Mouse (Mus musculus) layer of hippocampus, adult 8-10 months (tissue): ENCODE results near the gene Lipn. TPM values are rescaled to one million over a fixed set of nuclear protein-coding genes. Genes with fewer than 3 reads are reported as not detected.

Source experiments
- microRNA-seq, 2 experiments: library from miRNA; unstranded; fragments of <30 nt; microRNA quantifications; one replicate each; pipeline ENCODE4 v1.2.0; 2022
- total RNA-seq, 4 experiments: library from RNA; stranded (reverse); gene quantifications; 2 replicates each; pipeline ENCODE4 v1.2.4; 2022

The Lipn gene
- total RNA-seq, 4 experiments from 2014 or later = not detected

Small RNA genes within 50 kb of the gene (microRNA-seq; reads per million reads assigned to microRNA genes)
- gene Gm23334 = 0 reads per million in 2 experiments

Other genes starting within 250 kb of the Lipn start
- gene Lipf, start 106.2 kb upstream of the Lipn start, total RNA-seq = not detected
- not detected for gene Lipk, start 59.1 kb upstream of the Lipn start, total RNA-seq
- gene Lipm, start 33.6 kb downstream of the Lipn start, total RNA-seq = under 1 TPM; 0.17 to 0.39 (median 0.35) TPM
- under 1 TPM in 1 of 4 experiments, not detected in 3; 0.33 TPM for gene Ankrd22, start 98.7 kb downstream of the Lipn start, total RNA-seq
- 10 to 100 TPM; 20.6 to 24.6 (median 22.9) TPM for gene Stambpl1, start 124.9 kb downstream of the Lipn start, total RNA-seq
- 10 to 100 TPM; 11.6 to 20.4 (median 15.1) TPM for gene Acta2, start 188.2 kb downstream of the Lipn start, total RNA-seq
- 1 to 10 TPM in 3 of 4 experiments, under 1 TPM in 1; 0.50 to 4.2 (median 2.6) TPM for gene Fas, start 223.3 kb downstream of the Lipn start, total RNA-seq